Mouse (Mus musculus) liver, embryonic 14.5 days (tissue): ENCODE results near the gene Unc13b.

Source experiments
- CTCF ChIP-seq: IDR thresholded peaks from 2 replicates; pipeline ENCODE4 v1.5.1; 2016; ENCODE audit warnings: antibody characterized with exemption, low read depth, control low read depth
- EP300 ChIP-seq: IDR thresholded peaks from 2 replicates; pipeline ENCODE4 v1.6.1; 2016; ENCODE audit warnings: antibody characterized with exemption, low read depth

DNA sequence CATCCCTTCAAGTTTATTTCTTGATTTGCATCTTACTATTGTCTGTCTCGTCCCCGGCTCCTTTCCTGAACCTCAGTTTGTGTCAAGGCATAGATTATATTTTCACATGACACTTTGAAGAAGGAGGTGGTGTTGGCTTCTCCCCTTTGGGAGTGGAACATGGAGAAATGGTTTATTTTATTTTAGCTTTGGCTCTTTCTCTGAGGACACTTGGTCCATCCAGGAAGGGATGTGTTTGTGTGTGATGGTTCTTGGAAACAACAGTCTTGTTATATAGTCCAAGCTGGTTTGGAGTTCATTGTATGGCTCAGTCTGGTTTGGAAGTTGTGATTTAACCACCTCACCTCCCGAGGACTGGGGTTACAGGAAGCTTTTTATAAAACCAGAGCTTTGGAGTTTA, 944 bp downstream of the Unc13b start:
- no peak for TF ChIP-seq CTCF
- TF ChIP-seq EP300 = no peak
